Mouse (Mus musculus): Measurements from ENCODE around the gene Snapc4. TPM values are rescaled to one million over a fixed set of nuclear protein-coding genes. Genes with fewer than 3 reads are reported as not detected.

Snapc4 gene
- polyA plus RNA-seq, 1 experiment = 54.3 TPM

GRCm38 (mm10) chr2:26417066-26417465 is 36.6 kb upstream of the Snapc4 start:
- H3K27ac ChIP-seq (ENCODE audit: insufficient read depth, low read length) = no peak overlapping the region
- H3K36me3 ChIP-seq (ENCODE audit: control insufficient read depth, insufficient read depth, low read length, poor library complexity, severe bottlenecking) = peaks cover 53% of the 10 kb centered on the region
- no peaks in the 10 kb centered on the region for H3K9me3 ChIP-seq (replicated peaks; ENCODE audit: control insufficient read depth, insufficient read depth, low read length, poor library complexity, severe bottlenecking)
- no peak for TF ChIP-seq POLR2A (IDR thresholded peaks at IDR 0.05; ENCODE audit: insufficient read depth, low read length)
- TF ChIP-seq EP300 (IDR thresholded peaks at IDR 0.05; ENCODE audit: insufficient read depth, low read depth, low read length) = no peak
- no peak for TF ChIP-seq CTCF (IDR thresholded peaks at IDR 0.05; ENCODE audit: low read depth, low read length)
- H3K27me3 ChIP-seq (ENCODE audit: control insufficient read depth, insufficient read depth, low read length, poor library complexity, severe bottlenecking) = no peaks in the 10 kb centered on the region
- H3K4me1 ChIP-seq (ENCODE audit: control insufficient read depth, insufficient read depth, low read length) = no peaks in the 10 kb centered on the region
- no peak overlapping the region for H3K4me3 ChIP-seq (ENCODE audit: low read depth, low read length)
- H3K9ac ChIP-seq (ENCODE audit: low read depth, poor library complexity, severe bottlenecking) = no peak overlapping the region

GRCm38 (mm10) chr2:26410931-26411411 is 30.5 kb upstream of the Snapc4 start:
- TF ChIP-seq CTCF (IDR thresholded peaks at IDR 0.05; ENCODE audit: low read depth, low read length) (no peak), EP300 (IDR thresholded peaks at IDR 0.05; ENCODE audit: insufficient read depth, low read depth, low read length) (no peak), POLR2A (IDR thresholded peaks at IDR 0.05; ENCODE audit: insufficient read depth, low read length) (no peak)
- Histone ChIP-seq H3K4me3 (ENCODE audit: low read depth, low read length) (no peak overlapping the region), H3K36me3 (ENCODE audit: control insufficient read depth, insufficient read depth, low read length, poor library complexity, severe bottlenecking) (peaks cover 28% of the 10 kb centered on the region), H3K9ac (ENCODE audit: low read depth, poor library complexity, severe bottlenecking) (no peak overlapping the region), H3K4me1 (ENCODE audit: control insufficient read depth, insufficient read depth, low read length) (no peaks in the 10 kb centered on the region), H3K27ac (ENCODE audit: insufficient read depth, low read length) (no peak overlapping the region), H3K27me3 (ENCODE audit: control insufficient read depth, insufficient read depth, low read length, poor library complexity, severe bottlenecking) (no peaks in the 10 kb centered on the region), H3K9me3 (replicated peaks; ENCODE audit: control insufficient read depth, insufficient read depth, low read length, poor library complexity, severe bottlenecking) (no peaks in the 10 kb centered on the region)

GRCm38 (mm10) chr2:26410091-26410490 is 29.6 kb upstream of the Snapc4 start:
- Histone ChIP-seq H3K9ac (ENCODE audit: low read depth, poor library complexity, severe bottlenecking) (no peak overlapping the region), H3K36me3 (ENCODE audit: control insufficient read depth, insufficient read depth, low read length, poor library complexity, severe bottlenecking) (peaks cover 19% of the 10 kb centered on the region), H3K4me3 (ENCODE audit: low read depth, low read length) (no peak overlapping the region), H3K9me3 (replicated peaks; ENCODE audit: control insufficient read depth, insufficient read depth, low read length, poor library complexity, severe bottlenecking) (no peaks in the 10 kb centered on the region), H3K27ac (ENCODE audit: insufficient read depth, low read length) (no peak overlapping the region), H3K27me3 (ENCODE audit: control insufficient read depth, insufficient read depth, low read length, poor library complexity, severe bottlenecking) (no peaks in the 10 kb centered on the region), H3K4me1 (ENCODE audit: control insufficient read depth, insufficient read depth, low read length) (no peaks in the 10 kb centered on the region)
- no peak for TF ChIP-seq POLR2A (IDR thresholded peaks at IDR 0.05; ENCODE audit: insufficient read depth, low read length)
- no peak for TF ChIP-seq EP300 (IDR thresholded peaks at IDR 0.05; ENCODE audit: insufficient read depth, low read depth, low read length)
- TF ChIP-seq CTCF (IDR thresholded peaks at IDR 0.05; ENCODE audit: low read depth, low read length) = peak; percentile 0

- no peaks in the 10 kb centered on the region for H3K27me3 ChIP-seq (ENCODE audit: control insufficient read depth, insufficient read depth, low read length, poor library complexity, severe bottlenecking)
- H3K27ac ChIP-seq (ENCODE audit: insufficient read depth, low read length) = no peak overlapping the region
- no peak for TF ChIP-seq CTCF (IDR thresholded peaks at IDR 0.05; ENCODE audit: low read depth, low read length)
- no peak for TF ChIP-seq POLR2A (IDR thresholded peaks at IDR 0.05; ENCODE audit: insufficient read depth, low read length)
- TF ChIP-seq EP300 (IDR thresholded peaks at IDR 0.05; ENCODE audit: insufficient read depth, low read depth, low read length) = no peak
- no peaks in the 10 kb centered on the region for H3K4me1 ChIP-seq (ENCODE audit: control insufficient read depth, insufficient read depth, low read length)
- H3K9ac ChIP-seq (ENCODE audit: low read depth, poor library complexity, severe bottlenecking) = no peak overlapping the region
- H3K4me3 ChIP-seq (ENCODE audit: low read depth, low read length) = no peak overlapping the region
- H3K9me3 ChIP-seq (replicated peaks; ENCODE audit: control insufficient read depth, insufficient read depth, low read length, poor library complexity, severe bottlenecking) = no peaks in the 10 kb centered on the region
- peaks cover 14% of the 10 kb centered on the region for H3K36me3 ChIP-seq (ENCODE audit: control insufficient read depth, insufficient read depth, low read length, poor library complexity, severe bottlenecking)
Measured at GRCm38 (mm10) chr2:26409362-26409761, 28.9 kb upstream of the Snapc4 start.

- H3K4me3 ChIP-seq (ENCODE audit: low read depth, low read length) = peak within 1 kb of the TSS; percentile 67
- no peaks in the 10 kb centered on the region for H3K9me3 ChIP-seq (replicated peaks; ENCODE audit: control insufficient read depth, insufficient read depth, low read length, poor library complexity, severe bottlenecking)
- no peak within 1 kb of the TSS for H3K27ac ChIP-seq (ENCODE audit: insufficient read depth, low read length)
- peaks cover 12% of the 10 kb centered on the region for H3K36me3 ChIP-seq (ENCODE audit: control insufficient read depth, insufficient read depth, low read length, poor library complexity, severe bottlenecking)
- no peaks in the 10 kb centered on the region for H3K27me3 ChIP-seq (ENCODE audit: control insufficient read depth, insufficient read depth, low read length, poor library complexity, severe bottlenecking)
- TF ChIP-seq CTCF (IDR thresholded peaks at IDR 0.05; ENCODE audit: low read depth, low read length) (peak; percentile 91), EP300 (IDR thresholded peaks at IDR 0.05; ENCODE audit: insufficient read depth, low read depth, low read length) (0 out of 2 replicates have a peak, but pooled peaks have one; percentile 19), POLR2A (IDR thresholded peaks at IDR 0.05; ENCODE audit: insufficient read depth, low read length) (peak; percentile 38)
- peak within 1 kb of the TSS; percentile 72 for H3K9ac ChIP-seq (ENCODE audit: low read depth, poor library complexity, severe bottlenecking)
- H3K4me1 ChIP-seq (ENCODE audit: control insufficient read depth, insufficient read depth, low read length) = no peaks in the 10 kb centered on the region
Measured at GRCm38 (mm10) chr2:26408515-26409356, 28.3 kb upstream of the Snapc4 start, which contains the start of gene Inpp5e. Gene Inpp5e, minus strand, starts transcription at chr2:26409203.

GRCm38 (mm10) chr2:26403306-26403705 is 22.9 kb upstream of the Snapc4 start:
- TF ChIP-seq CTCF (IDR thresholded peaks at IDR 0.05; ENCODE audit: low read depth, low read length) = no peak
- no peak for TF ChIP-seq EP300 (IDR thresholded peaks at IDR 0.05; ENCODE audit: insufficient read depth, low read depth, low read length)
- TF ChIP-seq POLR2A (IDR thresholded peaks at IDR 0.05; ENCODE audit: insufficient read depth, low read length) = no peak
- Histone ChIP-seq H3K36me3 (ENCODE audit: control insufficient read depth, insufficient read depth, low read length, poor library complexity, severe bottlenecking) (no peaks in the 10 kb centered on the region), H3K9me3 (replicated peaks; ENCODE audit: control insufficient read depth, insufficient read depth, low read length, poor library complexity, severe bottlenecking) (no peaks in the 10 kb centered on the region), H3K27ac (ENCODE audit: insufficient read depth, low read length) (no peak overlapping the region), H3K27me3 (ENCODE audit: control insufficient read depth, insufficient read depth, low read length, poor library complexity, severe bottlenecking) (no peaks in the 10 kb centered on the region), H3K9ac (ENCODE audit: low read depth, poor library complexity, severe bottlenecking) (no peak overlapping the region), H3K4me1 (ENCODE audit: control insufficient read depth, insufficient read depth, low read length) (no peaks in the 10 kb centered on the region), H3K4me3 (ENCODE audit: low read depth, low read length) (no peak overlapping the region)
